In the genomic region with DNA sequence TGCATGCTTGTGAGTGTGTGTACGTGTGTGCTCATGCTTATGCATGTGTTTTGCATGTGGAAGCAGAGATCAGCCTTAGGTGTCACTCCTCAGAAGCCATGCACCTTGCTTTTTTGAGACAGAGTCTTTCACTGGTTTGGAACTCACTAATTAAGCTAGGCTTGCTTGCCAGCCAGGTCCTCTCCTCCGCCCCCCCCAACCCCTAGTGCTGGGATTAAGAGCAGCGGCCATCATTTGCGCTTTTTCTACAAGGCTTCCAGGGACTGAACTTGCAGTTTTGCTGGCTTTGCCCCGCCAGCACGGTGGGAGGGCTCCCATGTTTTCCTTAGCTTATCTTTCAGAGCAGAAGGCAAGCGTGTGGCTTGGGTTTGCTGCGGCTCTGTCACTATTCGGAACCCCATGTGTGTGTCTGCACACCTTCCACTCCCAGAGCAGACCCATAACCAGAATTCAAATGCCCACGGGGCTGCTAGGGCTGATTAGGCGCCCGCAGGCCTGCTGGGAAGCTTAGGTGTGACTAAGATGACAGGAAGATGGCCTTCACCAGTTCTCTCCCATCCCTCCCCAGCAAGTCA, we compare ENCODE assay signal across 12 mouse cellular contexts. TPM values are rescaled to one million over a fixed set of nuclear protein-coding genes. Genes with fewer than 3 reads are reported as not detected.
A peak's percentile ranks its signal among the peaks of the same experiment; 100 is the strongest.
DNase-seq lines count a peak whose midpoint lies in the region; ATAC-seq and TF ChIP-seq lines count a peak whose summit lies in the region.
"Had no signal": no experiment of that assay in that cellular context is flagged by ENCODE, and none has a peak within 500 bp of the region (broad histone marks: within the 10 kb centered on the region; RNA-seq: fewer than 3 reads in every experiment).

No protein-coding gene starts in this region.

- peak overlapping the region; percentile 50 for H3K27ac ChIP-seq in forebrain, embryonic 11.5 days (ENCODE audit: low read depth, low read length)
- H3K27ac ChIP-seq in forebrain, embryonic 16.5 days (ENCODE audit: low read length) = no peak overlapping the region
- H3K27ac ChIP-seq in limb, embryonic 14.5 days (replicated peaks; ENCODE audit: low read depth, low read length) = no peak overlapping the region
- H3K27ac ChIP-seq in intestine, embryonic 15.5 days = no peak overlapping the region
- H3K27ac ChIP-seq: left cerebral cortex, adult 2 months had no signal

- H3K9me3 ChIP-seq in forebrain, embryonic 11.5 days (ENCODE audit: control insufficient read depth, low read length) = no peaks in the 10 kb centered on the region
- H3K9me3 ChIP-seq in forebrain, embryonic 16.5 days (ENCODE audit: control insufficient read depth, low read length) = no peaks in the 10 kb centered on the region
- H3K9me3 ChIP-seq in limb, embryonic 14.5 days (ENCODE audit: control insufficient read depth, low read length) = no peaks in the 10 kb centered on the region
- no peaks in the 10 kb centered on the region for H3K9me3 ChIP-seq in intestine, embryonic 15.5 days

- peaks cover 47% of the 10 kb centered on the region for H3K27me3 ChIP-seq in forebrain, embryonic 11.5 days (ENCODE audit: control insufficient read depth, insufficient read depth, low read length)
- peaks cover 24% of the 10 kb centered on the region for H3K27me3 ChIP-seq in forebrain, embryonic 16.5 days (replicated peaks; ENCODE audit: control insufficient read depth, insufficient read depth, low read length)
- H3K27me3 ChIP-seq in limb, embryonic 14.5 days (ENCODE audit: control insufficient read depth, insufficient read depth, low read length) = no peaks in the 10 kb centered on the region
- peaks cover 9% of the 10 kb centered on the region; the same call in 1 of the 2 replicates for H3K27me3 ChIP-seq in intestine, embryonic 15.5 days (replicated peaks)

- ATAC-seq in forebrain, embryonic 11.5 days (replicated peaks; ENCODE audit: low FRiP score) = no peak
- no peak for ATAC-seq in forebrain, embryonic 16.5 days
- ATAC-seq in limb, embryonic 14.5 days (ENCODE audit: low FRiP score, low read depth) = no peak
- ATAC-seq in intestine, embryonic 15.5 days = no peak
- ATAC-seq: intestine, postnatal 0 days had no signal

- no peak for TF ChIP-seq POLR2A in limb, embryonic 14.5 days (IDR thresholded peaks at IDR 0.05; ENCODE audit: borderline replicate concordance, extremely low read depth, insufficient read depth, insufficient read length)

- WGBS in forebrain, embryonic 11.5 days = 6% methylated on average over 12 of the region's 12 CpGs
- 5% methylated on average over 12 of the region's 12 CpGs for WGBS in forebrain, embryonic 16.5 days
- WGBS in limb, embryonic 14.5 days = 14% methylated on average over 12 of the region's 12 CpGs
- 43% methylated on average over 12 of the region's 12 CpGs for WGBS in intestine, embryonic 15.5 days

- no peak overlapping the region for H3K4me3 ChIP-seq in forebrain, embryonic 11.5 days (ENCODE audit: low read depth, low read length)
- no peak overlapping the region for H3K4me3 ChIP-seq in forebrain, embryonic 16.5 days (replicated peaks; ENCODE audit: low read length)
- no peak overlapping the region for H3K4me3 ChIP-seq in limb, embryonic 14.5 days (replicated peaks; ENCODE audit: low read length)
- H3K4me3 ChIP-seq in intestine, embryonic 15.5 days (replicated peaks) = no peak overlapping the region
- H3K4me3 ChIP-seq: left cerebral cortex, adult 2 months had no signal

- H3K4me2 ChIP-seq in forebrain, embryonic 11.5 days (ENCODE audit: low read depth, low read length, severe bottlenecking) = peak overlapping the region; percentile 26; the same call in 1 of the 2 replicates
- H3K4me2 ChIP-seq in forebrain, embryonic 16.5 days (ENCODE audit: low read length) = no peak overlapping the region
- H3K4me2 ChIP-seq in limb, embryonic 14.5 days (replicated peaks; ENCODE audit: low read depth, low read length, severe bottlenecking) = peak overlapping the region; percentile 35; the same call in 1 of the 2 replicates
- no peak overlapping the region for H3K4me2 ChIP-seq in intestine, embryonic 15.5 days (replicated peaks)

- peaks cover 19% of the 10 kb centered on the region for H3K4me1 ChIP-seq in forebrain, embryonic 11.5 days (replicated peaks; ENCODE audit: control insufficient read depth, insufficient read depth, low read length)
- H3K4me1 ChIP-seq in forebrain, embryonic 16.5 days (replicated peaks; ENCODE audit: control insufficient read depth, insufficient read depth, low read length) = peaks cover 25% of the 10 kb centered on the region
- peaks cover 17% of the 10 kb centered on the region for H3K4me1 ChIP-seq in limb, embryonic 14.5 days (ENCODE audit: control insufficient read depth, insufficient read depth, low read length)
- H3K4me1 ChIP-seq in intestine, embryonic 15.5 days (replicated peaks) = peaks cover 17% of the 10 kb centered on the region

- peak overlapping the region; percentile 16; the same call in 1 of the 2 replicates for H3K9ac ChIP-seq in forebrain, embryonic 11.5 days (ENCODE audit: low read length)
- no peak overlapping the region for H3K9ac ChIP-seq in forebrain, embryonic 16.5 days (replicated peaks; ENCODE audit: low read depth, low read length)
- no peak overlapping the region for H3K9ac ChIP-seq in limb, embryonic 14.5 days (ENCODE audit: low read depth, low read length, severe bottlenecking)
- no peak overlapping the region for H3K9ac ChIP-seq in intestine, embryonic 15.5 days

- H3K36me3 ChIP-seq in forebrain, embryonic 11.5 days (ENCODE audit: control insufficient read depth, insufficient read depth, low read length) = no peaks in the 10 kb centered on the region
- H3K36me3 ChIP-seq in forebrain, embryonic 16.5 days (ENCODE audit: control insufficient read depth, insufficient read depth) = no peaks in the 10 kb centered on the region
- no peaks in the 10 kb centered on the region for H3K36me3 ChIP-seq in limb, embryonic 14.5 days (ENCODE audit: control insufficient read depth, insufficient read depth, low read length)
- no peaks in the 10 kb centered on the region for H3K36me3 ChIP-seq in intestine, embryonic 15.5 days

- peak; percentile 67 for DNase-seq in forebrain, embryonic 11.5 days (ENCODE audit: low spot score)
- peak; percentile 41 to 56 for DNase-seq in spleen, postnatal 10 days (ENCODE audit: low spot score in 2 of 2)
- DNase-seq in spleen, adult 12 weeks (ENCODE audit: low spot score) = no peak
- no peak for DNase-seq in limb, embryonic 14.5 days (ENCODE audit: low spot score)
- no peak for DNase-seq in left cerebral cortex, adult 9 months (ENCODE audit: low spot score in 2 of 2)
- DNase-seq in layer of hippocampus, adult 9-11 months = no peak
- DNase-seq: cerebellum, adult 8-10 months; gastrocnemius, postnatal 10 days had no signal

RNA-seq across cellular contexts. Expression of a gene that starts 4.8 kb away (rescaled TPM):
- polyA plus RNA-seq in forebrain, embryonic 11.5 days (2014; fragmentation: Nextera tagmentation; extraction: Ambion mirVana) = 157 and 169 TPM in 2 replicates
- 119 and 122 TPM in 2 replicates for polyA plus RNA-seq in forebrain, embryonic 16.5 days (2015; fragmentation: Nextera tagmentation; extraction: Ambion mirVana)
- polyA plus RNA-seq in limb, embryonic 14.5 days (2012; rRNA removed) = 50.0 and 51.5 TPM in 2 replicates
- polyA plus RNA-seq in limb, embryonic 14.5 days (2014; fragmentation: Nextera tagmentation; extraction: Ambion mirVana) = 38.1 and 43.2 TPM in 2 replicates
- 35.4 and 36.3 TPM in 2 replicates for polyA plus RNA-seq in intestine, embryonic 15.5 days (2015; fragmentation: Nextera tagmentation; extraction: Ambion mirVana)

RNA-seq across cellular contexts. Expression of a gene that starts 48.1 kb away (rescaled TPM):
- polyA plus RNA-seq in forebrain, embryonic 11.5 days (2014; fragmentation: Nextera tagmentation; extraction: Ambion mirVana) = 8.3 and 8.4 TPM in 2 replicates
- polyA plus RNA-seq in forebrain, embryonic 16.5 days (2015; fragmentation: Nextera tagmentation; extraction: Ambion mirVana) = 20.8 and 24.6 TPM in 2 replicates
- 8.5 and 9.6 TPM in 2 replicates for polyA plus RNA-seq in limb, embryonic 14.5 days (2012; rRNA removed)
- polyA plus RNA-seq in limb, embryonic 14.5 days (2014; fragmentation: Nextera tagmentation; extraction: Ambion mirVana) = 6.8 and 8.0 TPM in 2 replicates
- polyA plus RNA-seq in intestine, embryonic 15.5 days (2015; fragmentation: Nextera tagmentation; extraction: Ambion mirVana) = 6.2 and 7.0 TPM in 2 replicates

Comparison
In these comparisons a context has a peak if more than half of its experiments do, and no peak if none do; other contexts are left out.
1. DNase-seq: peak in forebrain, embryonic 11.5 days (single experiment) and spleen, postnatal 10 days (2 of 2); none in spleen, adult 12 weeks (single experiment), limb, embryonic 14.5 days (single experiment), left cerebral cortex, adult 9 months (0 of 2) and layer of hippocampus, adult 9-11 months (single experiment).
2. H3K4me2 ChIP-seq: peak in forebrain, embryonic 11.5 days (single experiment) and limb, embryonic 14.5 days (single experiment); none in forebrain, embryonic 16.5 days (single experiment) and intestine, embryonic 15.5 days (single experiment).